Mouse (Mus musculus) adrenal gland, adult 2 months (tissue): ENCODE data around the gene Adgra3. TPM values are rescaled to one million over a fixed set of nuclear protein-coding genes. Genes with fewer than 3 reads are reported as not detected.

Source experiments
- DNase-seq: peaks from one replicate; pipeline ENCODE4 v3.0.0; 2021
- long read RNA-seq: library from polyadenylated mRNA; stranded (forward); transcript quantifications from one replicate; pipeline ENCODE4 v2.0.0, GENCODE M21; 2021
- polyA plus RNA-seq: library from polyadenylated mRNA; depleted of rRNA; stranded (reverse); fragments of >200 nt; gene quantifications from 2 replicates; pipeline ENCODE4 v1.2.3, GENCODE M21; 2012; rRNA removed
- total RNA-seq, 2 experiments: library from RNA; stranded (reverse); gene quantifications; 2 replicates each; pipeline ENCODE4 v1.2.3; 2021

Gene Adgra3
- 10 to 100 TPM; 52.6 to 62.9 TPM for total RNA-seq
- 29.4 and 43.3 TPM in 2 replicates for polyA plus RNA-seq
- long read RNA-seq, full-length matches to known transcripts, result 47 of 56 reads
- long read RNA-seq, partial matches to known transcripts, result 6 of 56 reads
- long read RNA-seq, other reads (novel, unspliced or antisense), result 3 of 56 reads

DNA sequence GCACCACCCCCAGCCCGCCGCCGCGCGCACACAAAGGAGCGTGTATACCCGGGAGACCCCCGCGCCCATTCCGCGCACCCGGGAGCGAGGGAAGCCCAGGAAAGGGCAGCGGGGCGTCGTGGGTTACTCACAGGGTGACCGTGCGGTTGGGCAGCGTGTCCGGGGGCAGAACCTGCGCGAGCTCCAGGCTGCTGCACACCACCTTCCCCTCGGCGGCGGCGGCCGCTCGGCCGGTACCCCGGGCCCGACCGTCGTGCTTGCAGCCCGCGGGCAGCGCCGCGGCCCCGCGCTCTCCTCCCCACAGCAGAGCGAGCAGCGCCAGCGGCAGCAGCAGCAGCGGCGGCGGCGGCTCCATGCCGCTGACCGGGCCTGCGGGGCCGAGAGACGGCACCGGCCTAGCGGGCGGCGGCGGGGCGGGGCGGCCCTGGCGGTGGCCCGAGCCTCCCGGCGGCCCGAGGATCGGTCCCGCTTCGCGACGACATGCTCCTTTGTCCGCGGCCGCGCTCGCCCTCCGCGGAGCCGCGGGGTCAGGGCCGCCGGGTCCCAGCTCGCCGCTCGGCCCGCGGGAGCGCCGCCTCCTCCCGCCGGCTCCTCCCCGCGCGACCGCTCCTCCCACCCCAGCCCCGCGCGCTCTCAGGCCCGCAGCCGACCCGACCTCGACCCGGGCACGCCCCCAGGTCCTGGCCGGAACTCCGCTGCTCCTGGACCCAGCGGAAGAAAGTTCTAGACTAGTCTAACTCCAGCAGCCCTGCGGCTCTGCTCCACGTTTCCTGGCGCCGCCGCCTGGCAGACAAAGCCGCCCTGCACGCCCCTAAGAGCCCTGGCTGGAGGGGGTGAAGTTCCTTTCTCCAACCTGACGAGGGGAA is at the start of gene Adgra3:
Gene Adgra3 (minus strand): TSS at position 586 of the 866 bp plus-strand sequence.
- peak; percentile 94 for DNase-seq

DNA sequence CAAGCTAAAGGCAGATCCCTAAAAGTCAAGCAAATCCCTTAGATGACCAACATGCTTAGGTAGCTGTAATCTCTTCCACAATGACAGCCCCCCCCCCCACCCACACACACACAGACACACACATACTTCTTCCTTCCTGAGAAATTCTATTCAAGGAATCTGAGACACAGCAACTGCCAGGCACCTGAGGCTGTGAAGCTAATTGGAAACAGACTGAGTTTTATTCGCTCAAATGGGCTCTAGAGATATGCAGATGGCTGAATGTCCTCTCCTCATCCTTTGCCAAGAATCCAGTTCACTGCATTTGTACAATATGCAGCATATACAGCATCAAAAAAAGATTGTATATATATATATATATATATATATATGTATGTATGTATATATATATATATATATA is 24.6 kb upstream of the Adgra3 start:
- no peak for DNase-seq

DNA sequence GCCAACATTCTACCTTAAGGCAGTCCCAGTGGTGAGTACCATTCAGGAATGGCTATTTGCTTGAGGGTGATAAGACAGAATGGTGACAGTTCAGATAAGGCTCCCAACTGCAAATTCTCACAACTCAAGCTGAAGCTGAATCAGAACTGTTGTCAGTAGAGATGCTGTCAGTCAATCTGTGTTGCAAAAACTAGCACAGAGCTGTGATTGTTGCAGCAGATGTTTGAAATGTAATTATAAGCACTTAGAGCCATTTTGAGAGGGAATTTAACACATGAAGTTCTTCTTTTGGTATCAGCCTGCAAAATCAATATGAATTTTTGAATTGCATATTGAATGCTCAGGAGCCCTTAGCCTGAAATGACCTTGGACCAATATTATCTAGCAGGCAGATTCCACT is 15.4 kb upstream of the Adgra3 start:
- no peak for DNase-seq

DNA sequence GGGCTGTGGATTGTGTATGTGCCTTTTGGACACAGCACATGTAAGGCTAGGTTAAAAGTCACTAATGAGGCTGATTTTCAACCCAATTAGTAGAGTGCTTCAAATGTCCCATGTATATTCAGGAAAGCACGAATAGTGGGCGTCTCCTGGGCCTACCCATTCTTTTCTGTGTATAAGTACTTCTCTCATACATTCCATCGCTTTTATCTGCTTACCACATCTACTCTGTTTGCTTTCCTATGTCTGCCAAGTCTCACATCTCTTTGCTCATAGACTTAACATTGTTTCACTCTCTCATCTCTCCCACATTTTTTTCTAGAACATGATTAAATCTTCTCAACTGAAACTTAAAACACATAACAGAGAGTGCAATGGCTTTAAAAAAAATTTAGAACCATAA is 5.4 kb upstream of the Adgra3 start:
- no peak for DNase-seq

DNA sequence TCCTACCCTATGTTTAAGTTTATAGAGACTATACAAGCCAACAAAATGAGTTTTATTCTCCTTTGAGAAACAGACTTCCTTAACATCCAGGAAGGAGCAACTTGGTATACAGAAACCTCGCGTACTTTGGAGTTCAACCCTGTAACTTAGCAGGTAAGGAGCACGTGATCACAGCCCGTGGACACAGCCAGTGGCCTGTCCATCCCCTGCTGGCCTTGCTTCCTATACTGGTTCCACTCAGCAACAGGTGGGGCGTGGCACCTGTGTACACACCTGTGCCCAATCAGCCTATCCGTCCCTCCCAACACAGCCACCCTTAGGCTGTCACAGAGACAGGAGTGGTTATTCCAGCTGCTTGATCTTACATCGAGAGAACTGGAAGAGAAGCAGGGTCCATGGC is 780 bp upstream of the Adgra3 start:
- no peak for DNase-seq

DNA sequence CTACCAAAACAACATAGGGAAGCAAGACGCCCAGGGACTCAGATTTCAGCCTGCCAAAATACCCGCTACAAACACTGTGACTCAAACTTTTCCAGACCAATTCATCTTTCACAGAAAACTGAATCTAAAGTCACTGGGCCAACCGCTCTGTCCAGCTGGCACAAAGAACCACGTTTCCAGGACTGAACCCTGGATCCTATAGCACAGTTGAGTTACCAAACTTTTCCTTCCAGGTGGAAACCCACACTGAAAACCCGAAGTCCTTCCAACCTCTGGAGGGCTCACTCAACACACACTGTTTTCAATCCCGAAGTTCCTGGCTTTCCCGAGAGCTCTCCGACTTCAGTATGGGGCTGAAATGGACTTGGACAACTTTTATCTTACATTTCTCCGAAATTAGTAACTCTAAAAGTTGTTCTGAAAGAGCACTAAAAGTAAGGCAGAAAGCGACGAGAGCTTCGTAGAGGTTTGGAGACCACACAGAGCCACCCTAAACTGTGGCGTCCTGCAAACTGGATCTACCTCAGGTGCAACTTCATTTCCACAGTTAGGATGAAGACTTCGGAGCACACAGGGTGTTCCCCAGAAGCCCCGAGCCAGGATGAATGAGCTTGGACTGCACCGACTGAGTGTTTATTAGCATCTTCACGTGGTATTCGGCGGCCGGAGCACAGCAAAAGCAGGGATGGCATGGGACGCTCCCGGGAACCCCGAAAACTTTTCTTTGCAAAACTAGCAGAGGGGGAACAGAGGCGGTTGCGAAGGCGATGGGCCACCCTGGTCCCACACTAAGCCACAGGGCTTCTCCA is 990 bp downstream of the Adgra3 start:
- DNase-seq, result peak; percentile 48

DNA sequence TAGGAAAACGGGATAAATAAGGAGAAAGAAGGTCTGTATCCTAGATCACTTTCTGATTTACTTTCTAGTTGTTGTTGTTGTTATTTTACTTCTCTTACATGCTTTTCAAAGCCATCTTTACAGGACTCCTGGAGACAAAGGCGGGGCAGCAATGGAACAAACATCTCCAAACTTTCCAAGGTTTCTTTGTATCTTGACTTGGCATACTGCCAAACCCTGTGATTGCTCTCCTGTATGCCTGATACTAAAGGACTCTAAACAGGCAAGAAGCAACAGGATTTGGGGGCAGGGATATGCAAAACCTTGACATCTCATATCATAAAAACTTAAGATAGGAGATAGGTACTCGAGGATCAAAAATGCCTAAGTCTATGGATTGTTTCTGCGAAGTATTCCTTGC is 6.3 kb downstream of the Adgra3 start:
- DNase-seq, result no peak

DNA sequence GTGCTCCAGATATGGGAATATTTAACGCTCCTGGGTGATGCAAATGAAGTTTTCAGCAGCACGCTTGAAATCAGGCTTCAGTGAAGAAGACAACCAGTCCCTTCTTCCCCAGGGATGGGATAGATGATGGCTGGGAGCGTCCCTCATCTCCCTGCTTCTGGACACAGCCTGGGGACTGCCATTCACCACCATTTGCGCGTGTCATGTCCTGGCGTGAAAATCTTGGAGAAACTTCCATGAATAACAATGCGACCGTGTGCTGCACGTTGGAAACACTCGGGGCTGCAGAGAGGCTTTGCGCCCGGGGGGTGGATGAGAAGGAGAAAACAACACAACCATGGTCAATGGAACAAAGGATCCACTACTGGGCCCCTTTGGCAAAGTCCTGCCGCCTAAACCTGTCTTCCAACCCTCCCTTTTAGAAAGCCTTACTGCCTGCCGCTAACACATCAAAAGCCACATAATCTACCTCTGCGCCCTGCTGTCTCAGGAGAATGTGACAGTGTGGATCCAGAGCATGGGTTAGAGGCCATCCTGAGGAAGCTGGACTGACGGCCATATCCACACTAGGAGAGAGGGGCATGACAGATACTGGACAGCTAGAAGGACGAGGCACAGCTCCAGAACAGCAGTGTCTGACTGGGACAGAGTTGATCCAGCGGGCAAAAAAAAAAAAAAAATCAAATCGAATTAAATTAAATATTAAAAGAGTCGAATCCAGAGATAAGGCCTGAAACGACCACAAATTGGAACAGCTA is 8.0 kb downstream of the Adgra3 start:
- DNase-seq, result no peak

DNA sequence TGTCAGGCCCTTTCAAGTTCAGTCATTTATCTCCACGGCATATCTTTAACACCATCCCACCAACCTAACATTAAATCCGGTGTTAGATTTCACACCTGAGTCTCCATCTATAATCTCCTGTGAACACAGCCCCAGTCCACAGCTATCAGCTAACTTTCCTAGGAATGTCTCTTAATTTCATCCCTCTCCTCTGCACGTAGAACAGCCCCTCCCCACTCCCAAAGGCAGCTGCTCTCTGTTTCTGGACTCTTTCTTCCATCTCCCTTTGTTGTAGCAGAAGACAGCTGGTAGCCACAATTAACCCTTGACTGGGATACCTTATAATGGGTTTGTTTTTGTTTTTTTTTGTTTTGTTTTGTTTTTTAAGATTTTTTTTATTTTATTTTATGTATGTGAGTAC is 8.8 kb downstream of the Adgra3 start:
- DNase-seq, result no peak

DNA sequence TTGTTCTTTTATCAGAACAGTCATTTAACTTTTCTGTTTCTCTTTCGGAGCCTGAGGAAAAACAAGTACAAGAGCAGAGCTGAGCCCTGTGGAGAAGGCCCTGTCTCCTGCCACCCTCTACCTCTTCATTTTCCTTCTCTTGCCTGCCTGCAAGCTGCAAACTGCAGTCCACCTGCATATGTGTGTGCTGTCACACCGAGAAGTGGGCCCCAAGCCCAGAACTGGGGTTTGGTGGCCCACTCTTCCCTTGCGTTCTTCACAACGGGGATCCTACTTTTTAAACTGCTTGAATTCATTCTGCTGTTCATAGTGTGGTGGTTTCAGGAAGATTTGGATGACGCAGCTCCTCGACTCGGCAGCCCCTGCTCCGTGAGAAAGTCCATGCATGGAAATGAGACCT is 9.3 kb downstream of the Adgra3 start:
- no peak for DNase-seq

DNA sequence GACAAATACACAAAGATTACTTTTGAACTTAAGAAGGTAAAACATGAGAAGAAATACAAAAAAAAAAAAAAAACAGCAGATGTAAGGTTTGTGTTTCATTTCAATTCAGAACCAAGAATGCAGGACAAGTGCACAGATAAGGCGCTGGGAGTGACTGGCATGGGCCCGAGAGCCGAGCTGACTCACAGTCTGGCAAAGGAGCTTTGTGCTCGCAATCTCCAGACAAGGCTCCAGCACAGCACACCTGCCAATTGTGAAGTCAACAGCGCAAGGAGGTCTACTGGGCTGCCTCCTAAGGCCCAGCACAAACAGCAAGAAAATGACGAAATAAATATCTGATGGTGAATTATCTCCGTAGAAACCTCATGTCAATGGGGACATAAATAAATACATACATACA is 9.8 kb downstream of the Adgra3 start:
- DNase-seq, result peak; percentile 73

DNA sequence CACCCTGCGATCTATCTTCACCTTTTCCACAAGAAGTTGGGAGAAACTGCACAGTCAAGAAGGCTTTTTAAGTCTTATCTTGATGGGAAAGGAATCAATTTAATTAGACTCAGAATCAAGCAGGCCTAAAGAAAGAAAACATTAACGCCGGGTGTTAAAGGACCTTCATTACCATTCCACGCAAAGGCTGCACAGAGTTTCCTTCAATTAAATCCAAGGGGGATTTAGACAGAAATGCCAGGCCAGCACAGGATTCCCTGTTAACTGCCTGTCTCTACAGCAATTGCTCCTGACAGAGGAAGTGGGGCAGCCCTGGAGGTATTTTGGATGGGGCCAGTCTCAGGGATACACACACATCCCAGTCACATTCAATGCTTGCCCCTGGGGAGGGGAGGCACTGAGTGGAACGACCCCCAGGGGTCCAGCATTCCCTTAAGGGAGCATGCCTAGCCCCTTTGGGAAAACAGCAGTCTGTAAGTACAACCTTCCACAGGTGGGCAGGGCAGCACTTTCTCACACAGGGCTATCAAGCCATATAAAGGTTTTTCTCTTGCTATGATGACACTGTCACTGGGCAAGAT is 10.4 kb downstream of the Adgra3 start:
- no peak for DNase-seq

DNA sequence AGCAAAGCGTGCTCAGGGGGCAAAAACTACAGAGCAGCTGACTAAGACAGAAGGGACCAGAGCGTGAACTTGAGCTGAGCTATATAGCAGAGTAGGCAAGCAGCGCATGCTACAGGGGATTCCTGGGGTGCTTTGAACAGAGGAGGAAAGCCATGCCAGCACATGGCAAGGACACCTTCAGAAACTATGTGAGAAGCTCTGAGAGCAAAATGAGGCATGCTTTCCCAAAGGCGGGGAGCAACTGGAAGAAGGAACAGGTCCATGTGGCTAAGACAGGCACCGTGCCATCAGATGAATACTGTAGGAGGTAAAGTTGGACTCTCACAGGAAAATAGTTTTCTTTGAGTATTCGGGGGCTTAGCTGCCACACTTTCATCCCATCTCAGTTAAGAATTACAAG is 13.6 kb downstream of the Adgra3 start:
- DNase-seq, result no peak

DNA sequence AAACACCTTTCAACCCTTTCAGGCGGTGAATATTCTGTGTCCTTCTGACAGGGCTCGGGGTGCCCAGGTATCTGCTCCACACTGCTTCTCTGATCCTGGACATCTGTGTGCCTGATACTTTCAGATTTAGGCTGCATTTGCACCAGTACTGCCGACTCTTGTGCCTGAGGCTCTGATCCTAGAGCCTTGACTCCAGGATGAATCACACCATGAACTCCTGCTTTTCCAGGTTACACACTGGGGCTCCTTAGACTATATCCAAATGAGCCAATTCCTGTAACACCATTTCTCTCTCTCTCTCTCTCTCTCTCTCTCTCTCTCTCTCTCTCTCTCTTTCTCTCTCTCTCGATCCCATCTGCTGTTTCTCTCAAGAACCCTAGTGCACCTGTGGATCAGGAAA is 15.1 kb downstream of the Adgra3 start:
- no peak for DNase-seq

DNA sequence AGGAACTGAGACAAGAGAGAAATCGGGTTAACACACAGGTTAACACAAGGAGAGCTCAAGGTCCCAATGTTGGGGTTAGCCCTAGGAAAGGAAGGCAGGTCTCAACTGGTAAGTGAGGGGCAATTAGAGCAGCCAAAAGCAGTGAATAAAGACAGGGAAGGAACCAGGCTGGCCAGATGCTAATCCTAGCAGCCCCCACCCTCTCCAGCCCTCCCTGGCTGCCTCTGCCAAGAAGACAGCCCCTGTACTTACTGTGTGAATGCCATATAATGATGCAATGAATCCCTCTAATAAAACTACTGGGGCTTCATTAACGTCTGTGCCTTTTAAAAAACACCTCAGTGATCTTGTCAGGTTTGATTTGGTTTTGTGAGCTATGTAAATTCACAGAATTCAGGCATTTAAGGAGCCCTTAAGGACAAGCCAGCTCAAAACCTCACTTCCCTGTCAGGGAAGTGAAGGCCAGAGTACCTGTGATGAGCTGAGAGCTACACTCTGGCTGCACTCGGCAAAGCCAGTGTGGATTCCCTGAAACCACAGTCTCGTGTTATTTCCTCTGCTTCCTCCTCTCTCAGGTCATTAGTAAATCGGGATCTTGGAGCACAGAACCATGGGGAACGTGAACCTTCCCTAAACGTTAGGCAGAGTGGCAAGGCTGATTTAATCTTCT is 16.4 kb downstream of the Adgra3 start:
- no peak for DNase-seq

DNA sequence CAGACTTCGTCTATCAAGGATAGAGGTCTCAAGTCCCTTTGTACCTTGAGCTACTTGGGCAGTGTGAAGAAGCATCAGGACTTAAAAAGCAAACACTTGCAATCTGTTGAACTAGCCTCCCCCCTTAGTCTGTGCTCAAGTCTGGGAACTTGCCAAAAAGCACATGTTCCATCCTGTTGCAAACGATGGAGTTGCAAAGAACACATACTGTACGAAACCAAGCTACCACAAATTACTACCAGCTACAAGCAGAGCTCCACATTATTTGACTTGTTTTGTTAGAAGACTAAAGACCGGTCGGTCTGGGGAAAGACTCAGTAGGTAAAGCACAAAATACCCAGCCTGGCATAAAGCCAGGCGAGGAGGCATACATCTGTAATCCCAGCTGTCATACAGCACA is 19.3 kb downstream of the Adgra3 start:
- no peak for DNase-seq

DNA sequence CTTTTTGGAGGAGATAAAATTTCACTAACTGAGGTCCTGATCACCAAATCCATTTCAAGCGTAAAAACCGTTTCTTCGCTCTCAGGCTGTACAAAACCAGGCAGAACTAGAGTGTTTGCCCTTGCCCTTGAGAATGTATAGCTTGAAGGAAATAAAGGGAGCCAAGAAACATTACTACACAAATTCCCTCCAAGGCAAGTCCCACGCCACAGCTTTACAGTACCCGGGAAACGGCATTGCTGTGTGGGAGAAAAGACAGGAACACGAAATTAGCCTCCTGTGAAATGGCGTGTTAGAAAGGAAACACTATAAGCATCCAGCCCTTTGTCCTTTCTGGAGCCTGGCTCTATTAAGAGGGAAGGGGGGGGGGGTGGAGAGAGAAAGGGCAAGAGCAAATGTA is 21.1 kb downstream of the Adgra3 start:
- DNase-seq, result no peak

DNA sequence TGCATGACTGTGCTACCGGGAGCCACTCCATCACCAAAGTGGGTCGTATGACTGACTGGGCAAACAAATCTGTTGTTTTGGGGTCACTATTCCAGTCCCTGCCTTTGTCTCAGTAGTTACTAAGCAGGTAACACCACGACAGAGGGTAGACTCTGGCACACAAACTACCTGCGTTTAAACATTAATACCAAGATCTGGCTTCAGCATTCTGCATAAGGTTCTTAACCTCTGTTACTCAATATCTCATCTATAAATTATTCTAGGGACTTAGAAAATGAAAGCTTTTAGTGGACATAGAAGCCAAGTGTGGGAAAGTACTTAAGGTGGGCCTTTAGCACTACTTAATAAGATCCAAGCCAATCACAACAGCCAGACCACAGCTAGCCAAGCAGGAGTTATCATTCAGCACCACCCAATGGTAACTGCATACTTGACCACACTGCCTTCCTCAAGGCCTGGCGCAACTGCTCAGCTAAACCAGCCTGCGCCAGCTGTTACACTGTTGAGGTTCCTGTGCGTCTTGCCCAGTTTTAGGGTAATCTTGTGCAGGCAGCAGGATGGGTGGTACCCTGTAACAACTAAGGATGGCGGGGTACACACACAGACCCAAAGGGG is 23.8 kb downstream of the Adgra3 start:
- no peak for DNase-seq

DNA sequence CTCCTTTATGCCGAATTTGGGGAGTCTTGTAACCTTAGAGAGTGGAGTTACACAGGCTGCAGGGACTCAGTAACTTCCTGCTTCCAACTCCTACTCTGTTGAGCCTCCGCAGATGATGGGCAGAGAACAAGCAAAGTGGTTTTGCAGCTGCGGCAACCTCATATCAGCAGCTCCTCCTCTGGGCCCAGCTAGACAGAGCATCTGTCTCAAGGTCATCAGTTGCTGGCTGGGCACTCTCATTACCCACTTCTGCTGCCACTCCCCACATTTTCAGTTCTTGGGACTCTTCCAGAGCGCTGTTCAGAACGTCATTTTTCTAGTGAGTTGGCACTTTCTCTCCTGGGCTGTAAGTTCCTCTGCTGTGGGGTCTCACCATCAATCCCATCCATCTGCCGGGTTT is 24.6 kb downstream of the Adgra3 start:
- DNase-seq, result peak; percentile 57

DNA sequence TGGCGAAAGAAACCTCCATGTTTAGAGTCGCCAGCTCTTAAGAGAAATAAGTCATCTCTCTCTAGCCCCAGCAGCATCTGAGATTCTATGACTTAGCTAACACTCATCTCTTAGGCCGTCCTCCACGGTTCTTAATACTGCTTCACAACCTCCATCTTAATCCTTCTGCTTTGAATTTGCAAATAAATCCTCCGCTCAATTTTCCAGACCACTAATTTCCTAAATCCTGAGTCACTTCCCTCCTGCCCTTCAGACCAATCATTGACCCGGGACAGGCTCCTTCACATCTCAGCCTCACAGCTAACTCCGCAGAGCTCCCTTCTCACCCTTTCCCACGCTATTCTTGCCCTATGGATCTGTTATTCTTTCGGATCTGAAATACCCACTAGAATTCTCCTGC is 25.1 kb downstream of the Adgra3 start:
- DNase-seq, result no peak

DNA sequence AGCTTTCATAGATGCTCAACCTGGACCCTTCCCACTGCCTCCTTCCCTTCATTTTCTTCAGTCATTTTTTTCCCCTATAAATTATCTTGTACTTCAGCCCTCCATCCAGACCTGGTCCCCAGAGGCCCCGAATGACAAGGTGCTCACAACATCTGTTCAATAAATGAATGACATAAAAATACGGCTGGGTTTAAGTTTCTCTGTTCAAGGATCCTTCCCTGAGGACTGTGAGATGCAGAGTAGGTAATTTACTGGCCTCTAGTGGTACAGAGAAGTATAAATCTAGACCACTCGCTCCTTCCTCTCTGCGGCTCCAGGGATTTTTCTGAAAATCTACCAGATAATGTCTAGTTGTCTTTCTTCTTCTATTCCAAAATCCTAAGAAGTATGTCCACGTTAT is 26.5 kb downstream of the Adgra3 start:
- no peak for DNase-seq
